Mouse (Mus musculus) bone marrow macrophage, adult 2 months (primary cell): Measurements from ENCODE around the gene F2rl3.

Experiments used
- CTCF ChIP-seq: IDR thresholded peaks from 2 replicates; pipeline ENCODE4 v1.5.1; 2012; ENCODE audit warnings: low read depth, mild to moderate bottlenecking, low read length, moderate library complexity
- POLR2A ChIP-seq: IDR thresholded peaks from 2 replicates; pipeline ENCODE4 v1.6.1; 2012; ENCODE audit warnings: mild to moderate bottlenecking, low read depth, low read length, borderline replicate concordance

DNA sequence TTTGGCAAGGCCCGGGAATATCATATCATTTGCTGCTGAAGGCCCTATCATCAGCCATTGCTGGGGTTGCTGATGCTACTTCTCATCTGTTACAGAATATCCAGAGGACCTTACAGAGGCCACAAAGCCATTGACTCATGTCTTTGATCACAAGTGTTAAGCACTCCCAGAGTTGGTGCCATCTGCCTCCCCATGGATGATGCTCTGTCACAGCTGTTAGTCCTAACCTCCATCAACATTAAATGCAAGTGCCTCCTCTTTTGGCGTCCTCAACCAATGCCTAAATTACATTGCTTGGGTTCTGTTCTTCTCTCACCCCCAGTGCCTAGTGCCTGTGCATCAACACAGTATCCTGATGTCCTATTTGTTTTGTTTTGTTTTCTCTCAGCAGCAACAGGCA lies 39.9 kb downstream of the F2rl3 start:
- no peak for TF ChIP-seq POLR2A
- TF ChIP-seq CTCF: no peak
